Mouse (Mus musculus) kidney, adult 2 months (tissue): ENCODE measurements around the gene Zfp36l2. TPM values are rescaled to one million over a fixed set of nuclear protein-coding genes. Genes with fewer than 3 reads are reported as not detected.

ENCODE experiments used
- DNase-seq: peaks from one replicate; pipeline ENCODE4 v3.0.0; 2021
- H3K27ac ChIP-seq: fragments of 200-500 bp; 2 replicates; pipeline ENCODE4 v1.5.1; 2012; ENCODE audit warnings: low read depth, low read length, control low read depth, inconsistent platforms; ENCODE audit not compliant: insufficient read depth
- H3K27me3 ChIP-seq: fragments of 200-500 bp; replicated peaks from 2 replicates; pipeline ENCODE4 v1.6.1; 2012; ENCODE audit warnings: mild to moderate bottlenecking, moderate library complexity, low read length, inconsistent platforms; ENCODE audit not compliant: control insufficient read depth, insufficient read depth
- H3K36me3 ChIP-seq: fragments of 200-500 bp; 2 replicates; pipeline ENCODE4 v1.6.1; 2012; ENCODE audit warnings: mild to moderate bottlenecking, moderate library complexity, low read length, inconsistent platforms; ENCODE audit not compliant: control insufficient read depth, insufficient read depth
- H3K4me1 ChIP-seq: fragments of 200-500 bp; 2 replicates; pipeline ENCODE4 v1.6.1; 2011; ENCODE audit warnings: low read length; ENCODE audit not compliant: control insufficient read depth, insufficient read depth
- H3K4me3 ChIP-seq: fragments of 200-500 bp; 2 replicates; pipeline ENCODE4 v1.5.1; 2011; ENCODE audit warnings: mild to moderate bottlenecking, low read depth, low read length, control low read depth; ENCODE audit not compliant: insufficient read depth
- CTCF ChIP-seq: fragments of 200-500 bp; conservative IDR thresholded peaks from 2 replicates; pipeline ENCODE4 v1.5.1; 2011; ENCODE audit warnings: low read depth, mild to moderate bottlenecking, control low read depth, low read length, moderate library complexity, mixed read lengths; ENCODE audit not compliant: insufficient read depth, insufficient read length
- POLR2A ChIP-seq: fragments of 200-500 bp; IDR thresholded peaks from one replicate; pipeline ENCODE4 v1.6.1; 2011; ENCODE audit warnings: low read depth, low read length, control low read depth
- WGBS: fragments of 180-500 bp; shearing (Covaris S2); methylation state at CpG from one replicate; pipeline ENCODE4 v1.1.7; 2018; 5-methylcytosine and 5-hydroxymethylcytosine counted together
- polyA plus RNA-seq: library from polyadenylated mRNA; depleted of rRNA; stranded (reverse); fragments of >200 nt; gene quantifications from 2 replicates; pipeline ENCODE4 v1.2.3, GENCODE M21; 2012

The Zfp36l2 gene
- polyA plus RNA-seq, 1 experiment = 34.3 TPM

- 96% methylated on average over 3 of the region's 3 CpGs for WGBS
- Histone ChIP-seq H3K27ac (no peak overlapping the region), H3K4me1 (no peaks in the 10 kb centered on the region), H3K27me3 (no peaks in the 10 kb centered on the region), H3K36me3 (no peaks in the 10 kb centered on the region; the same call in 1 of the 2 replicates), H3K4me3 (no peak overlapping the region)
- TF ChIP-seq CTCF (no peak), POLR2A (no peak)
- no peak for DNase-seq
These were observed 19.9 kb upstream of the Zfp36l2 start for GRCm38 (mm10) chr17:84207611-84208010.

GRCm38 (mm10) chr17:84206239-84206638 is 18.5 kb upstream of the Zfp36l2 start:
- H3K36me3 ChIP-seq = no peaks in the 10 kb centered on the region; the same call in 1 of the 2 replicates
- DNase-seq = no peak
- H3K4me1 ChIP-seq = no peaks in the 10 kb centered on the region
- no peaks in the 10 kb centered on the region for H3K27me3 ChIP-seq
- WGBS = 85% methylated on average over 3 of the region's 3 CpGs
- no peak overlapping the region for H3K27ac ChIP-seq
- TF ChIP-seq POLR2A (no peak), CTCF (no peak)
- no peak overlapping the region for H3K4me3 ChIP-seq

- Histone ChIP-seq H3K36me3 (no peaks in the 10 kb centered on the region; the same call in 1 of the 2 replicates), H3K4me3 (no peak overlapping the region), H3K27ac (no peak overlapping the region), H3K4me1 (no peaks in the 10 kb centered on the region), H3K27me3 (no peaks in the 10 kb centered on the region)
- TF ChIP-seq CTCF = no peak
- no peak for TF ChIP-seq POLR2A
- 86% methylated on average over 5 of the region's 5 CpGs for WGBS
- no peak for DNase-seq
These were observed 17.2 kb upstream of the Zfp36l2 start for GRCm38 (mm10) chr17:84204962-84205361.

GRCm38 (mm10) chr17:84203340-84203739 is 15.6 kb upstream of the Zfp36l2 start:
- DNase-seq = peak; percentile 26
- Histone ChIP-seq H3K27ac (no peak overlapping the region), H3K27me3 (no peaks in the 10 kb centered on the region), H3K4me1 (no peaks in the 10 kb centered on the region), H3K36me3 (no peaks in the 10 kb centered on the region), H3K4me3 (no peak overlapping the region)
- TF ChIP-seq CTCF (no peak), POLR2A (no peak)
- 67% methylated on average over 7 of the region's 7 CpGs for WGBS

- Histone ChIP-seq H3K4me1 (no peaks in the 10 kb centered on the region), H3K27me3 (no peaks in the 10 kb centered on the region), H3K27ac (no peak overlapping the region), H3K36me3 (no peaks in the 10 kb centered on the region), H3K4me3 (no peak overlapping the region)
- 94% methylated on average over 5 of the region's 5 CpGs for WGBS
- TF ChIP-seq POLR2A (no peak), CTCF (no peak)
- DNase-seq = no peak
These were observed 13.4 kb upstream of the Zfp36l2 start for GRCm38 (mm10) chr17:84201183-84201582.

GRCm38 (mm10) chr17:84197912-84198344 is 10.2 kb upstream of the Zfp36l2 start:
- no peaks in the 10 kb centered on the region for H3K4me1 ChIP-seq
- peak; percentile 69 for DNase-seq
- no peaks in the 10 kb centered on the region for H3K27me3 ChIP-seq
- 39% methylated on average over 4 of the region's 4 CpGs for WGBS
- H3K36me3 ChIP-seq = no peaks in the 10 kb centered on the region
- TF ChIP-seq POLR2A (no peak), CTCF (no peak)
- no peak overlapping the region for H3K4me3 ChIP-seq
- no peak overlapping the region for H3K27ac ChIP-seq

- H3K27me3 ChIP-seq = no peaks in the 10 kb centered on the region
- no peak overlapping the region for H3K4me3 ChIP-seq
- no peak overlapping the region for H3K27ac ChIP-seq
- no peak for DNase-seq
- H3K4me1 ChIP-seq = no peaks in the 10 kb centered on the region
- H3K36me3 ChIP-seq = no peaks in the 10 kb centered on the region
- no peak for TF ChIP-seq CTCF
- TF ChIP-seq POLR2A = no peak
These were observed 8.6 kb upstream of the Zfp36l2 start for GRCm38 (mm10) chr17:84196329-84196728.
